Mouse (Mus musculus) lung, postnatal 25 days (tissue): ENCODE results near the gene Olfr1261.

Experiments used
- DNase-seq: peaks from one replicate; pipeline ENCODE4 v3.0.0; 2022; ENCODE audit warnings: low spot score

Gene Olfr1261

GRCm38 (mm10) chr2:89990921-89991320 lies at the start of gene Olfr1261:
Gene Olfr1261, plus strand, starts transcription at chr2:89991221.
- DNase-seq = no peak

GRCm38 (mm10) chr2:89948564-89948963 lies 42.5 kb upstream of the Olfr1261 start, which contains the start of gene Olfr1259:
Gene Olfr1259, minus strand, starts transcription at chr2:89948664.
- DNase-seq = no peak

- DNase-seq = no peak
Measured at GRCm38 (mm10) chr2:89974184-89974583, 16.8 kb upstream of the Olfr1261 start, which contains the start of gene Olfr1260. Gene Olfr1260, plus strand, starts transcription at chr2:89974340.

- no peak for DNase-seq
Measured at GRCm38 (mm10) chr2:89977709-89978108, 13.3 kb upstream of the Olfr1261 start.

GRCm38 (mm10) chr2:89999845-90000244 lies 8.8 kb downstream of the Olfr1261 start, which contains the start of gene Olfr1262:
Gene Olfr1262, plus strand, starts transcription at chr2:90000145.
- DNase-seq = no peak

- DNase-seq = no peak
Measured at GRCm38 (mm10) chr2:90011831-90012230, 20.8 kb downstream of the Olfr1261 start, which contains the start of gene Olfr1263. Gene Olfr1263, plus strand, starts transcription at chr2:90012131.

GRCm38 (mm10) chr2:90025477-90025876 lies 34.5 kb downstream of the Olfr1261 start, which contains the start of gene Olfr1264:
Gene Olfr1264, minus strand, starts transcription at chr2:90025577.
- DNase-seq = no peak

- no peak for DNase-seq
Measured at GRCm38 (mm10) chr2:90035037-90035436, 44.0 kb downstream of the Olfr1261 start, which contains the start of gene Olfr1265. Gene Olfr1265, plus strand, starts transcription at chr2:90035337.
